Mouse (Mus musculus): ENCODE measurements around the gene Olfr155.

GRCm38 (mm10) chr4:43874501-43874900, 23.1 kb downstream of the Olfr155 start:
- no peak for TF ChIP-seq CTCF (IDR thresholded peaks at IDR 0.05; ENCODE audit: control insufficient read depth, insufficient read depth, insufficient read length)
- TF ChIP-seq USF1 (IDR thresholded peaks at IDR 0.05; ENCODE audit: low read depth), result no peak
- TF ChIP-seq MYOD1 (IDR thresholded peaks at IDR 0.05; ENCODE audit: control insufficient read depth, insufficient read length, low read depth), result no peak
- no peak for TF ChIP-seq MAX (IDR thresholded peaks at IDR 0.05)
- no peak for TF ChIP-seq CEBPB (IDR thresholded peaks at IDR 0.05; ENCODE audit: low read depth)
- no peak for TF ChIP-seq FOSL1 (IDR thresholded peaks at IDR 0.05; ENCODE audit: insufficient read depth, low read length, poor library complexity, severe bottlenecking)

Measured in C2C12 (cell line).